Mouse (Mus musculus): ENCODE measurements around the gene Smim24. TPM values are rescaled to one million over a fixed set of nuclear protein-coding genes. Genes with fewer than 3 reads are reported as not detected.
A peak's percentile ranks its signal among the peaks of the same experiment; 100 is the strongest.

Gene Smim24
- total RNA-seq, 2 experiments from 2014 or later, result 1.6 to 1.7 TPM

- DNase-seq, result no peak
Measured at GRCm38 (mm10) chr10:81410981-81411380, 18.1 kb downstream of the Smim24 start.

DNA sequence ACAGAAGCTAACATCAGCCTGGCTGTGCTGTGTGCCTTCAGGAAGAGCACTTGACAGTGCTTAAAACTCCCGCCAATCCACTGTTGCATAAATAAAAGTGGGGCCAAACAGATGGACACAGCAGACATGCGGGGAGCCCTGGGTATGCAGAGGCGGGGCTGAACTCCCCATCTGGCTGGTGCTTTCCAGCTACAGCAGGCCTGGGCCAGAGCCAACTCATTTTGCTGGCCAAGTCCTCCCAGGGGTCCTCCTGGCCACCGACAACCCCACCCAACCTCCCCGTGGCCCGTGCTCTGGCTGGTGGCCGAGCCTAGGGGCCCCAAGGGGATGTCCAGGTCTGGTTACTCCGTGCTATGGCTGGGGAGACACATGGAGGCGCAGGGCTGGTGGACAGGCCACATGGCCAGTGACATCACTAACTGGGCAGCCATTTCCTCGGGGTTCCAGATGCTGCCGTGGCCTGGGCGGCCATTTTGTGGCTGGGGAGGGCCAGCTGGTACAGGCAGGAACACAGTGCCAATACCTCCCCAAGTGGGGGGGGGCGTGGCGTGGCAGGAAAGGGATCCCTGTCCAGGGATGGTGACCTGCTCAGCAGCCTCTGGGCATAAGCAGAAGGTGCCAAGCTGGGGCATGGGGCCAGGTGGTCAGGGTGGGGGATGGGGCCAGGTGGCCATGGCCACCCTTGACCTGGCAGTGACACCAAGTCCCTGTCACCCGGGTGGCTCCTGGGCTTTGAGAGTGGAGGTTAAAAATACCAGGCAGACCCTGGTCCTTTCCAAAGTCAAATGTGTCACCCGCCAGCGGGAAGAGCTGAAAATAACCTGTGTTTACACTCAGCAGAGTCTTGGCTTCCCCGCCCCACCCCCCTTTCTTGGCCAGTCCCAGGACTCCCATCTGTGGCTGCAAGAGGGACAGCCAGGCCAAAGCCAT, 18.9 kb downstream of the Smim24 start:
- DNase-seq, result peak; percentile 60 to 76

DNA sequence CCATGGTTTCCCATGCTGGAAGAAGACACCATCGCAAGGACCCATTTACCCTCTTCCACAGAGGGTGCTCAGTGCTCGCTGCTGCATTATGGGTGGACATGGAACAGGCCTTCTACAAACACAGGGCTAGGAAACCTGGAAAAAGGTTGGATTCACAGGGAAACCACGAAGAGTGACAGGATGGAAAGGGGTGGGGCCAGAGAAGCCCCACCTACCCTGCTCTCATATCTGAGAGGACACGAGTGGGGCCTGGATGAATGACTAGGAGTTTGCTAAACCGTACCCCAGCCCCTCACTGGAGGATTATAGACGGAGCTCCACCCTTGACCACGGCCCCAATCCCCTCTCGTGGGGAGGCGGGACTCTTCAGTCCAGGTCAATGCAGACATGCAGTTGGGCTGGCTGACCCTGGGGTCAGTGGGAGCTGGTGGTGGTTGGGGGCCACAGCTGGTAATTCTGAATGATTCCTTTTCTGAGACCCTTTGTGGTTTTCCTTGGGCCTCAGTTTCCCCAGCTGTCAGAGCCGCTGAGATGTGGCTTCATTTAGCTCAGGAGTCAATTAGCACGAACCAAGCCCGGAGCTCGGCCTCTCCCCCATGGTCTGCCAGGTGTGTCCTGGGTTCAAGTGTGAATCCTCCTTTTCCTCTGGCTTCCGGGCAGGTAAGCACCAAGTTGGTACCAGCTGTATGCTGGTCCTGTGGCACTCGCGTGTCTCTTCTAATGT, 19.9 kb downstream of the Smim24 start:
- DNase-seq, result no peak

DNA sequence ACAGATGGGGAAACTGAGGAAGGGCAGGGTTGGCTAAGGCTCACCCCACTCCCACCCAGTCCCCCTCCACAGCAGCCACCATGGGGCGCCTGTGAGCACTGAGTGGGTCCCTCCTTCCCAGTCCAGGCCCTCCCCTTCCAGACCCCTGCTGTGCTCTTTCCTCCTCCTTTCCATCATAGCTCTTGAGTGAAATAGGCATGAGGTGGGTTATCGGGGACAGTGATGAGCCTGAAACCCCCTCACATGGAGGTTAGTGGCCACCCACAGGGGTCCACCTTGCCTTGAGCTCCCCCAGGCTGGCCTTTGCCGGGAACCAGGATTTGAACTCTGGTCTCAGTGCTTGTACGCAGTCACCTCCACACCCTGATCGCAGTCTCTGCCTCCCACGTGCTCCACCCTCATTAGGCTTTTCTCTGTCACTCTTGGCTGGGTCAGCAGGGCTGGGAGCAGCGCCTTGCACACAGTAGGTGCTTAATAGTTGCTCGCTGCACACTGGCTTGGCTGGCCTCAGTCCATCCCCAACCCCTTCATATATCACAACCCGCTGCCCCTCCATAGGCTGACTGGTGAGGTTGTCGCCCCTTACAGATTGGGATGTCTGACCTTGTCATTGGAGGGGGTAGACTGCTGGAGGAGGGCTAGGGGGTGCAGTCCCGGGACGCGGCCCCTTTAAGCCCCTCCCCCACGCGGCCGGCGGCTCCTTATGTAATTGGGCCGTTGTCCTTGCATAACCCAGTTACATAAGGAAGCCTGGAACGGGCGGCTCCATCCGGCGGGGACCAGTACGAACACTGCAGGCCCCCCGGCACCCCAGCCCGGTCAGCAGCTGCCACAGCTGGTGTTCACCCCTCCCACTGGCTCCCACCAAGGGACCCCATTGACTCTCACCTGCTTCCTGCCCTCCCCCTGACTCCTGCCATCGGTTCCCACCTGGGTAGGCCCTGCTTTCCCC, 20.7 kb downstream of the Smim24 start:
- peak; percentile 82 to 83 for DNase-seq

DNA sequence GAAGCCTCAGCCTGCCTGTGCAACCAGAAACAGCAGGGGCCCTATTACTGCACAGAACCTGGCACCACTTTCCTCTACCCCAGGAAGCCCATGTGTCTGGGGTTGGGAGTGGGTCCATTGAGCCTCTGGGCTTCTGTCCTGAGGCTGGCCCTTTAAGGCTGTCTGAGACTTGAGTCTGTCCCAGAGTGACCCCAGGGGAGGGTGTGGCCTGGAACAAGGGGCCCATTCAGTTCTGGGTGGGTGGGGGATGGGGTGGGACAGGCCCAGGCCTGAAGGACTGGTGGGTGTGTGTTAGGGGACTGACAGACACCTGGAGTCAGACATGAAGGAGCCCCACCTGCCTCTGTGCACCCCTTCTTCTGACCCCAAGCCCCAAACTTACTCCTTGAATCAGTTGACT, 21.8 kb downstream of the Smim24 start:
- no peak for DNase-seq

DNA sequence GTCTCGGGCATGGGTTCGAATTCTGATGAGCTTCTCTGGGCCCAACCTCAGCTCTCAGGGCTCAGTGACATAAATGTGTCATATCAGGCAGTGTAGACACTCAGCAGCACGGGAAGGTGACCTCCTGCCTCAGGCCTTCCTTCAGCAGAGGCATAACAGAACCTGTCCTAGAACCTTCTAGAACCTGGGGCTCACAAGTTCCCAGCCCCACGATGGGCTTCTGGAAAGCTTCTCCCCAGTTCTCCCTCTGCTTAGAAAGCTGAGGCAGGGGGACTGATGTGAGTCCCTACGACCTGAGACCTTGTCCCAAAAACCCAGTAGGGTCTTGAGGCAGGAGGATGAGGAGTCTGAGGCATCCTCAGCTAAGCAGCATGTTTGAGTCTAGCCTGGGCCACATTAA, 22.3 kb downstream of the Smim24 start:
- DNase-seq, result no peak

DNA sequence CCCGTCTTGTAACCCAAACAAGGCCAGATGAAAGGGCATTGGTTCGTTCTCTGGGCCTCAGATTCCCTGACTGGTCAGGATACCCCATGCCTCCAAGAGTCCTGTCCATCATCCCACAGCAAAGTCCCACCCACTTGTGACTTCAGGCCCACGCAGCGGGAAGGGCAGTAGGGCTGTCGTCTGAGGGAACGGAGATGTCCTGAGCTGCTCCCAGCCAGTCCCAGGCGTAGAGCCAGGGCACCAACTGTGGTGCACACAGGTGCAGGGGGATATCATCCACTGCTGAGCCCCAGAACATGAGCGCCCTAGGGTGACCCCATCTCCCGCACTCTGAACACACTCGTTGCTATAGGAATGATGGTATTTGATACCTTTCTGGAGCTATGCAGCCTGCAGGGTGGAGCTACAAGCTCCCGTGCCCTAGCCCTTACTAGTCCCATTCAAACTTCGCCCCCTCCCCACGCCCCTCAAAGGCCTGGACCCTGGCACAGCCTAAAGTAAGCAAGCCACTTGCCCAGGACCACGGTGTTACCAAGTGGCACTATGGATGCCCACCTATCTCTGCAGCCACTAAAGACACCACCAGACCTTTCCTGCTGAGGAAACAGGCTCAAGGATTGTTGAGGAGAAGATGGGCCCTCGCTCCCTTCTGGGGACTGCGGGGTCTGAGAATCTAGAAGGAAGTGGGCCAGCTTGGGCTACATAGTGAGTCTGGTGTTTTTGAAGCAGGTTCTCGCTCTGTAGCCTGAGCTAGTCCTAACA, 22.9 kb downstream of the Smim24 start:
- no peak for DNase-seq

DNA sequence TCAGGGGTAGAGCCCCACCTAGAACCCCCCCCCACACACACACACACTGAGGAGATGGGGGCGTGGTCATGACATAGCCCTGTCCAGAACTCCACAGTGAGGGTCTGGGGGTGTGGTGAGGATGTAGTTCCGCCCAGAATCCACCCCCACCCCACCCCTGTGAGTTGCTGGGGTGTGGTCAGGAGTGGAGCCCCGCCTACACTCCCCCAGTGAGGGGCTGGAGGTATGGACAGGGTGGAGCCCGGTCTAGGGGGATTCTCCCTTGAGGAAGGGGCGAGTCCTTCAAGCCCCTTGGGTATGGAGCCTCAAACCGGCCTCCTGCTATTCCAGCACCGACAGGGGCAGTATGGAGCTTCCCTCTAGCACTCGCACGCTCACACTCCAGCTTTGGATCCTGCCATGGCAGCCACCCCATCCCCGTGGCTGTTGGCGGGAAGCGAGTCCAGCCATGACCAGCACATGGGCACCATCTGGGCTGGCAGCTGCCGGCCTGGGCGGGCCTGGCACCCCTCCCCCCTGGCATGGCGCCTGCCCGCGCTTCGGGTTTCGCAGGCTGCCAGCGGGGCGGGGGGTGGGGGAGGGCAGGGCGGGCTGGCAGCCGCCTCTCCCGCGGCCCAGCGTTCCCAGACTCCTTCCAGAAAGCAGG, 23.9 kb downstream of the Smim24 start:
- peak; percentile 87 to 89 for DNase-seq

GRCm38 (mm10) chr10:81417227-81418215, 24.7 kb downstream of the Smim24 start:
- DNase-seq, result no peak

DNA sequence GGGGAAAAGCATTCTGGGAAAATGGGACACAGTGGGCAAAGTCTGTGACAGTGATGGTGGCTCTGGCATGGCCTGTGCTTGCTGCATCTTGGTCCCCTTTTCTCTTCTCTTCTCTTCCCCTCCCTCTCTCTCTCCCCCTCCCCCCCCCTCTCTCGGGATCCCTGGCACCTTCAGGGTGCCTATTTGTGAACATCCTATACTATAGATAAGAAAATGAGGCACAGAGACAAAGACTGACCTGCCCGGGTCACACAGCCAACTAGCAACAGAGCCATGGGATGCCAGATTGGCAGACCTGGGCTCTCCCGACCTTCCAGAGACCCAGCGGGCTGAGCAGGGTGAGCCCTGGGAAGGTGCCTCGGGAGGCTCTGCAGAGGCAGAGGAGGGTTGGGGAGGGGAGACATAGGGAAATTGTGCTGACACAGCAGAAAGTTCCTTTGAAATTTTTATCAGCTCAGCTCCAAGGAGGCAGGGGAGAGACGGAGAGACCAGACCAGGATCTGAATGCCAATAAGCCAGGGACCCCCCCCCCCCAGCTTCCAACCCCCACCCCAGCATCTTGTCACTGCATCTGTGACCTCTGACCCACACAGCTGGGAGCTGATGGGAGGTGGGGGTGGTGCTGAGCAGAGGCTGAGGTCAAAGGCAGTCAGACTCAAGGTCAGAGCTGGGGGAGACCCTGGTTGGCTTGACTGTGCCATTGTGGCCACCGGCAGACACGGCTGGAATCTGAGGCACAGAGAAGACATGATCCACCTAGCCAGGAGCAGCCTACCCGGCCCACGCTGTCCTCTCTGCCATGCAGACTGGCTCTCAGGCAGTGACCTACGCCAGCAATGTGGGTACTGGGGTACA, 25.6 kb downstream of the Smim24 start:
- DNase-seq, result no peak

DNA sequence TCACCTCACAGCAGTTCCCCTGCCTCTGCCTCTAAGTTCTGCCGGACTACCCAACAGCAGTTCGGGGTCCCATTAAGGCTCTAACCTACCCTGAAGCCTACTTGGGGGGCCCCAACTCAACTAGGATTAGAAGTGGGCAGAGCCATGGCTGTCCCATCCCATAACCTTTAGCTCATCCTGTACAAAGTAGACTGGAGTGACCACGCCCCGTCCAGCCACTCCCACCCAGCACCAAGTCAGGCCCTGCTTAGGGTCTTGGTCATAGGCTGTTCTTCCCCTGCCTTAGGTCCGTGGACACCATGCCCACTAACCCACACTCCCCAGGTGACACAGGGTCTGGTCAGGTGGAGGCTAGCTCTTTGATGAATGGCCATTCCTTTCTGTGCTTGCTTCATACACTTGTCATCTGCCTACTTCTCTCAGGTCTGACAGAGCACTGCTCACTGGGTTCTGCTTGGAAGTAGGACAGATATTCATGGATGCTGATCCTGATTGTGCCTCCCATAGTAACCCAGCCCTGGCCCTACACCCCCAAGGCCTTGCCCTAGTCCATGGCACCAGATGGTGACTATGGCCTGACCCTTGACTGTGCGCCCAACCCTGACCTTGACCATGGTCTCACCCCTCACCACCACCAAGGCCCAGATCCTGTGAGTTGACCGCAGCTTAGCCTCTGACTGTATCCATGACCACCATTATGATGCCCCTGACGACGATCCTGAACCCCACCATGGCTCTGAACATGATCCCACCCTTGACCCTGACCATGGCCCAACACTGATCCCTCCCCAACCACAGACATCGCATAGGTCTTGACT, 26.5 kb downstream of the Smim24 start:
- DNase-seq, result peak in 1 of 2 experiments; percentile 1

DNA sequence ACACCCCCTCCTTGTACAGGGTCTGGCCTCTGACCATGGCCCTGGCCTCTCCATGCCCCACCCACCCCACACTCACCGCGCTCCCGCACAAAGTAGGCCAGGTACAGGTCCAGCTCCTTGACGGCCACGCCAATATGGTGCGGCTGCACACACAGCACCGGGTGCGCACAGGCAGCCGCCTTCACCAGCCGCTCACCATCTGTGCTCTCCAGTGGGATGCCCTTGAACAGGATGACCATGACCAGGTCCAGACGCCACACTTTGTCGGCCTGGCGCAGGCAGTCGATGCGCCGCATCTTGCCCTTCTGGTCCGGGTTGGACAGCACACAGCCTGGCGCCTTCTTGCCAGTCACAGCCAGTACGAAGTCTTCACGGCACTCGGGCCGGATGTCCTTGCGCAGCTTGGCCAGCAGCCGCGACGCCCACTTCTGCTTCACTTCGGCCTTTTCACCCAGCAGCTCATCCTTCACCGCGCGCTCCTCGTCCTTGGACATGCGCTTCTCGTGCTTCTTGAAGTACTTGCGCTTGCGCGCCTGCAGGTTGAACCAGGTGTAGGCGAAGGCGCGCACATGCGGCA, 27.4 kb downstream of the Smim24 start:
- DNase-seq, result peak in 1 of 2 experiments; percentile 13

DNA sequence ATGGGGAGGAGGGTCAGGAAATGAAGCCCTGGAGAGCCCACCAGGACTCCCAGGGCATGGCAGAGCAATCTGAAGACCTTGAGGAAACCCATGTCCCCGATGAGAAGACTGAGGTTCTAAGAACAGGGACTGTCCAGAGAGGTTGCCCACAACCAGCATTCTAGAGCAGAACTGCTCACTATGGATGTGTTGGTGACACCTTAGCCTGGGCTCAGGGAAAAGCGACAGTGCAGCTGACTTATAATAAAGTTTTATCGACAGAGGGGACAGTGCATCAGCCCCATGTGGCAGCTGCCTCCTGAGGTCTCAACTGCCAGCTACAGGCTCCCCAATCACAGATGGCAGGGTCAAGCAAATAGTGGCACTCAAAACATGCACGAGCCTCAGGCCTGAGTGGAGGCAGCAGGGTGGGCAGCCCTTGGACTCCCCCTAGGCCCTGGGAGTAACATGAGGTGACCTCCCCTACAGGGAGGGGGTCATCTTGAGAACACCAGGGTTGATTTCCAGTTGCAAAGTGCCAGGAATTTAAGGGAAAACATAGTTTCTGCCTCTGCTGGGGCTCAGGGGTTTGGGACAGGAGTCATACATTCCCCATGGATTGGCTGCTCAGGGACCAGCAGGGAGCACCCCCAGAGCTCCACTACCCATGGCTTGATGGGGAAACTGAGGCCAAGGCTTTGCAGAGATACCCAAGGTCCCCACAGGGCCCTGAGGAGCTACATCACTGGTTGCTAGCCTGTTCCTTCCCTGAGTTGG, 28.4 kb downstream of the Smim24 start:
- no peak for DNase-seq

DNA sequence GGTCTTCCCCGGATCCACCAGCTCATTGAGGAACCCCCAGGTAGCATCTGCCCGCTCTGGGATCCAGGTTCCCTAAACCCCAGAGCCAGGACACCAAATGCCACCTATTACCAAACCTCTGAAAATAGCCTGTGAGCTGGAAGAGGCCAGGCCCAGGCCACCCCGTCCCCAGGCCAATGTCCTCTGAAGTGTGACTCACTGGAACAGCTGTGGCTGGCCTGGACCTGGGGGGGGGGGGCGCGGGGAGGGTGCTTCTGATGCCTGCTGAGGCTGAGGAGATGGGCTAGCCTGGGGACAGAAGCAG, 28.9 kb downstream of the Smim24 start:
- peak in 1 of 2 experiments; percentile 1 for DNase-seq

DNA sequence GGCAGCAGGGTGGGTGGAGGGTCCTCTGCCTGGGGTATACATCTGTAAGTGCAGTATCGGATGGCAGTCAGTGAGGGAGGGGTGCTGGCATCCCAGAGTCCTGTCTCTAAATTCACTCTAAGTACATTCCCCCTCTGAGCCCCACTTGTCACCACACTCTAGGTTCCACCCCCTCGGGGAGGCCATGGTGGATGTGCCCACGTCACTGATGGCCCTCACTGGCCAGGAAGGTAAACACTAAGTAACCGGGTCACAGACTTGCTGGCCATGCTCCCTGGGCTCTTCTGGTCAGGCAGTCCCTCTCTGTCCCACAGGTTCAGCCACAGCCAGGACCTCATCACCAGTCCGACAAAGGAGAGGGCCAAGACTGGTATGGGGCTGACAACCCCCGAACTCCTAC, 29.3 kb downstream of the Smim24 start:
- peak in 1 of 2 experiments; percentile 3 for DNase-seq

- no peak for DNase-seq
Measured at GRCm38 (mm10) chr10:81422661-81423217, 29.9 kb downstream of the Smim24 start.

Measured in layer of hippocampus, postnatal 36 days (tissue).